Mouse (Mus musculus) spleen, postnatal 10 days (tissue): ENCODE results near the gene Man1c1.
A peak's percentile ranks its signal among the peaks of the same experiment; 100 is the strongest.

Experiments
- DNase-seq, 2 experiments: peaks; one replicate each; pipeline ENCODE4 v3.0.0; 2021 to 2022; ENCODE audit warnings: low spot score in 2 of 2

The Man1c1 gene

DNA sequence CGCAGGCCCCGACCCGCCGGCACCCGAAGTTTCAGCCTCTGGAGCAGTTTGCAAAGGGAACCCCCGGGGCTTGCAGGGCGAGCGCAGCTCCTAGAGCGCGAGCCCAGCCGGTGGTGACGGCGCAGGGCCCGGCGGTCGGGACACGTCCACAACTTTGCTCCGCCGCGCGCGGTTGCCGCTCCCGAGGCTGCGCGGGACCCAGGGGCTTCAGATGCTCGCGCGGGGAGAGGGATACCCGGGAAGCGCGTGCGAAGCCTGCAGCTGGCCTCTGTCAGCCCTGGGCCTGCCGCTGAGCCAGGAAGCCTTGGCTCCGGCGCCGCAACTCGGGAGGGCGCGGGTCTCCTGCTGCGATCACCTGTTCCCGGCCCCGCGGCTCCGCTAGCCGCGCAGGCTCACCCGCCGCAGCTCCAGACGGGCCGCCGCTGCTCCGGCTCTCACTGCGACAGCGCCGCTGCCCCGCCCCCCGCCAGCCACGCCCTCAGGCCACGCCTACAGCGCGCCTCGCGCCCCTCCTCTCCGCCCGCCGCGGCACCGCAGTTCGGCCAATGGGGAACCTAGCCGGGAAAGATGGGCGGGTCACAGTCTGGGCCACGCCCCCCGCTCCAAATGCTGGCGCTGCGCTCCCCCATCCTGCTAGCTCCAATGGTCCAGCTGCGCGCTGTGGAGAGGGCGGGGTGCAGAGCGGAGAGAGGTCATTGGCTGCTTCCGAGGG lies at the start of gene Man1c1:
Gene Man1c1, minus strand, starts transcription at position 456 of the 712 bp plus-strand sequence.
- DNase-seq = peak; percentile 91 to 97

DNA sequence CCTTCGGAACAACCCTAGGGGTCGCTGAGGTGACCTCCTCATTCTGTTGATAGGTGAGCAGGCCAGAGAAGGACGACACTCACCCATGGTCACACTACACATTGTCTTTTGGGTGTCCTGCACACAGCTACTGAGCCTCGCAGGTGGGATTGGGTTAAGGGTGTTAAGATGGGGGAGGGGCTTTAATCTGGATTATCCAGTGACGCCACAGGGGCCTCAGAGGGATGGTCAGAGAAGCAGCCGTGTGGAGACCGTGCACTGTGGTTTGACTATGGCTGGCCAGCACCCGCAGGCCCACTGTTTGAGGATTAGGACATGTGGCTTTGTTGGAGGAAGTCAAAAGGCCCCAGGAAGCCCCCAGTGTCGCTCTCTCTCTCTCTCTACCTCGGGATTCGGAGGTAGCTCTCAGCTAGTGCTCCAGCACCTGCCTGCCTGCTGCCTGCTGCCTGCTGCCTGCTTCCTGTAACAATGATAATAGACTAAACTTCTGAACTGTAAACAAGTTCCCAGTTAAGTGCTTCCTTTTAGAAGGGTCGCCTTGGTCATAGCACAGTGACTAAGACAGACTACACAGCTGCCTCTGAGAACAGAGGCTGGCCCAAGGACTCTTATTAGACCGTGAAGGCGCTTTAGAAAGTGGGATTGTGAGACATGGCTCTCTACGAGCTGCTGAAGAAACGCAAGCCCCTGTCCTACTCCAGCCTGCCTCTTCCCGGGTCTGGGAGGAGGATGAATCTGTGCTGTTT lies 49.6 kb upstream of the Man1c1 start:
- peak in 1 of 2 experiments; percentile 42 for DNase-seq

DNA sequence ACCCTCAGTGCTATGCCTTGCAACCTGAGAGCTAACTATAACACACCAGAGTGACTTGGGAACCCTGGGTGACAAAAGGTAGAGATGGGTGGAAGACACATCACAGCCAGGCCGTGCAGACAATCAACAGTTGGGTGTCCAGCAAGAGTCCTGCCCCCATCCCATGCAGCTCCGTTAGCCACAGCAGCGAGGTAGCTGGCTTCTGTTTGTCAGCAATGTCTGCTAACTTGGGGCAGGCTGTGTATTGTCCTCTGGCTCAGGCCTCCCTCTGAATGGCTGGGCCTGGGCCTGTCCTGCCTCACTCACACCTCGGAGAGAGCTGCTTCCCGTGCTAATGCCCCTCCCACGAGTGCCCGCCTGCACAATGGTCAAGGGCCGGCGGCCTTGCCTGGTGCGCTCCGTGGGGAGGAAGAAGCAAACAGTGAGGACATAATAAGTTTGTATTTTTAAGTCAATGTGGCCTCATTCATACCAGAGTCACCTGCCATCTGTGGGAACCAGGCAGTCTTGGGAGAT lies 48.9 kb upstream of the Man1c1 start:
- DNase-seq = no peak

DNA sequence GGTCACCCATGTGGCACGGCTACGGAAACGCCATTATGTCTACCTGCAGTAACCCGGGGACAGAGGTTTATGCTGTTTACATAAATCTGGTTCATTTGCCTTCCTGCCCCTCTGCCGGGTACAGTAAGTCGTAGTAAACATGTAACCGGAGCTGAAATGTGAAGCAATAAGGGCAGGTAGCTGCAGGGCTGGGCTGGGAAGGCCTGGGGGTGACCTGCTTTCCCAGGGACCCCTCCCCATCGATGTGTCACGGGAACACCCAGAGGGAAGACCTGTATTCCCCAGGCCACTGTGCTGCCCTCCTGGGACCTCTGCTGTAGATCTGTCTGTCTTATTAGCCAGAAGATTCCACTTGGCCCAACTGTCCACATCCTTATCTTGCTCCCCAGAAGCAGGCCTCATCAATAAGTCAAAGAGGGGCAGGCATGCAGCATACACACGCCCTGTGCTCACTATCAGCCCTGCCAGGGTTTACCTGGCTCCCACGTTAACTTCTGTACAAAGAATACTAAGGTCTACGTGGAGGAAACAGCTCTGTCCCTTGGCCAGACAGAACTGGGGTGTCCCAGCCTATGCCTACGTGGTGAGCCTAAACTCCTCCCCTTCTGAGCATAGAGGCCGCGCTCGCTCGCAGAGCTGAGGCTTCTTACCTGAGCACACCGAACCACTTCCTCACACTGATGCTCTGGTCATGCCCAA lies 47.7 kb upstream of the Man1c1 start:
- DNase-seq = peak in 1 of 2 experiments; percentile 49

DNA sequence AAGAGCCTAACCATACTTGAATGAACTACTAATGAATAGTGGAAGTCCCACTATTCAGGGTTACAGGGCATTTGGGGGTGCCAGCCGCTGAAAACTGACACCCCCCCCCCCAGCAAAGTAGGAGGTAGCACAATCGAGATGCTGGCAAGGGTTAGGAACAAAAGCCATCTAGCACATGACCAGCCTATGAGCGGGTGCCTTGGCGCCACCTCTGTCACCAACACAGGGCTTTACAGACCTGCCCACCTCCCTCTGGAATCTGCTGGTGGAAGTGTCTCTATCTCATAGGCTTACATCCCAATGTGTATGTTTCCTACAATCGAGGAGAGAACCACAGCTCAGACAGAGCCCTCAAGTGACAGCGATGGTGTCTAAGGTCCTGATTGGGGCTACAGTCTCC lies 46.7 kb upstream of the Man1c1 start:
- no peak for DNase-seq

DNA sequence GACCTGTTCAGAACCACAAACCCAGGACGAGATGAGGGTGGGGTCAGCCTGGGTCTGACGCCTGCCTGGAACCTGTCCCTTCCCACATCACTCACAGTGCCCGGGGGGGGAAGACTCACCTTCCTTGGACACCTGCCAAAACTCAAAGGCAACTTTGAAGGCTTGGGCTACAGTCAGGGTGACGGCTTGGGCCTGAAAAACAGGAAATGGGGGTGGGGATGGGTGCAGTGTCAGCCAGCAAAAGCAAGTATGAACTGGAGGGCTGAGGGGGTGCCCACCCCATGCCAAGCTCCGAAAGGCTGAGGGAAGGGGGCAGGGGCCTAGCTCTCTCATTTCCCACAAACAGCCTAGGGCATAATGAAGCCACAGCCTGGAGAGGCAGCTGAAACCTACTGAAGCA lies 46.2 kb upstream of the Man1c1 start:
- DNase-seq = peak in 1 of 2 experiments; percentile 56

DNA sequence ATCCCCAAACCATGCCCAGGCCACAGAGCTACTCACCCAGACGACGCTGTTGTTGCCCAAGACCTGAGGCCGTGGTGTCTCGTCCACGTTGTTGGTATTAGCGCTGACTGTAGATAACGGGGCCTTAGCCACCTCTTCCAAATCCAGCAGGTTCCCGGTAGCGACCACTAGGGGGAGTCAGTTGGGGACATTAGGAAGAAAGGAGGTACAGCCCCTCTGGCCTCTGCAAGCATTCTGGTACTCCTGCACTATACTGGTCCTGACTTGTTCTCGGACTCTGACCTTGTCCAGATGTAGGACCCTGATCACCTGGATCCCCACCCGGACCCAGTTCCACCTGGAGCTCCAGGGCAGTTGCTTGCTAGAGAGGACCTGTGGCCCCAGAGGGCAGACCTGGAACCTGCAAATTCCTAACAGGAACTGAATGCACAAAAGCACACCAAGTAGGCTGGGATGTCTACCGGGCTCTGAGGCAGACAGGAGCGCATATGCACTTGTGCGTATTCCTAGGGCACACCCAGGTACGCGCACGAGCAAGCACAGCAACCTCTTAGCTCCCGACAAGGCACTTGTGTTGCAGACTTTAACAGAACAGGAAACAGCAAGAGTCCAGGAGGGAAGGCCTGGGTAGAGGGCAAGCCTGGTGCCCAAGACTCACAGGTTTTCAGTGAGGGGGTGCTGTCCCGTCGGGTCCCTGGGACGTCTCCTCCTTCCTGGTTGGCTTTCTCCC lies 45.4 kb upstream of the Man1c1 start:
- peak; percentile 48 to 75 for DNase-seq

DNA sequence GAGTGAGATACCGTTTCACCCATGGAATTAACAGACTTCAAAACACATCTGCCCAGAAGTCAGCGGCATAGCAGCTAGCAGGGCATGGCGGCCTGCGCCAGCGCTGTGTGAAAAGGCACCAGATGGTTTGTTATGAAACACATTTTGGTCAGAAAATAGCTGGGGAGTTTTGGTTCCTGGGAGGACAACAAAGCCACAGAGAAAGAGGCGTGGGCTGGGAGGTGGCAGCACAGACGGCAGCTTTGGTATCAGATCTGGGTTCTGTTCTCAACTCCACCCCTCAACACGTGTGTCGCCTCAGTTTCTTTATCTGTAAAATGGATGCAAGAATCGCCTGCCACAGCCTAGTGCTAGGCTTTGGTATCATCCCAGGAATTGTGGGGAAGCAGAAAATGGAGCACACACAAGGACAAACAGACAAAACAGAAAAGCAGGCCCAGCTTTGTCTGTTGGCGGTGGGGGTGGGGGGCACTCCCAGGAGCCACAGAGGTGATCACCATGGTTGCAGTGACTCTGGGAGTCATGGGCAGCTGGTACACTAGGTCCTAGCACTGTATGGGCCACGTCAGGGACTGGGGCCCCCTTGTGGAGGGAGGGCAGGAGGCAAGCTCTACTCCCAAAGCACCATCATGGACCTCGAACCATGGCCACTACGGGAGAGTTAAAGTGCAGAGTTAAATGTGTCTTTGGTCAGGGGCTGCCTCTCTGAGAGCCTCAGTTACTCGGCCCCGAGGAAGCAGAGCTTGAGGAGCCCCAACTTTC lies 42.0 kb upstream of the Man1c1 start:
- peak in 1 of 2 experiments; percentile 66 for DNase-seq

DNA sequence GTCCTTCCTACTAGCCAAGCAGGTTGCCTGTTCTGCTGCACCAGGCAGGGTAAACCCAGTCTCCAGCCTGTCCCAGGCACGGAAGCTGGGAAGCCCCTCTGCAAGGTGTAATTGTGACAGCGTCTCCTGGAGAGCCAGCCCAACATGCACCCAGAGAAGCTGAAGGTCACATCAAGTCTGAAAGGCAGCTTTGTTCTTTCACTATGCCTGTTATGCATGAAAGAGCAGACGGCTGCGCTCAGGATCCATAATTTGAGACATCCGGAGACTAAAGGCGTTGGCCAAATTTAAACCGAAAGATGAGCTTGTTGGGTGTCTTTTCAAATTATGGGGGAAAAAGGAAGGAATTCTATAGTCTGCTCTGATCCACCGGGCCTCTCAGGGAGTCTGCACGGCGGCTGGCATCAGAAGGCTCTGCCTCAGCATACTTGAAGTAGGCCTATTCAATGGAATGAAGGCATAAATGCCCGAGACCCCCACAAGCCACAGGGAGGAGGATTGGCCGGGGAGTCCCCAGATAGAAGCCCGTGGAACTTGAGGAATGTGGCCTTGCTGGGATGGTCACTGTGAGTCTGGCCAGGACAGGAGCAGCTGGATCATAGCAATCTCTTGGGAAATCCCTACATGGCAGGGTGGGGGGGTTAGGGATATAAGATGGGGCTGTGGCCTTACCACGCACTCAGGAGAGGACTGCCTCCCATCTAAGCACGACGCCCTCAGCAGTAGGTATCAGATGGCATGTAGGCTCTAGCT lies 40.0 kb upstream of the Man1c1 start:
- no peak for DNase-seq

DNA sequence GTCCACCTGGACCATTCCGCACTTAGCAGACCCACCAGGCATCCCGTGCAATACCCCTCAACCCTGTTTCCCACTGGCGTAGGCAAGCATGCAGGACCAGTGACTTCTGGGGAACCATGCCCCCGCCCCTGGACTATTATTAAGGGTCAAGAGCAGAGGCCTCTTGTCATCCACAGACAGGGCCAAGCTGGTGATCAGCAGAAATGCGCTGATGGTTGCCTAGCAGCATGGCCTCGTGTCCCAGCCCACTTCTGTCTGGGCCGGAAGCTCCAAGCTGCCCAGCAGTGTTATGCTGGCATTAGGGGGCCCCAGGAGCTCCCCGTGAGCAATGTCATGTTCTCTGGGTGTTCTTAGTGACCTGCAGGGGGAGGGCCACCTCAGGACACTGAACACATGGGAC lies 37.9 kb upstream of the Man1c1 start:
- no peak for DNase-seq

DNA sequence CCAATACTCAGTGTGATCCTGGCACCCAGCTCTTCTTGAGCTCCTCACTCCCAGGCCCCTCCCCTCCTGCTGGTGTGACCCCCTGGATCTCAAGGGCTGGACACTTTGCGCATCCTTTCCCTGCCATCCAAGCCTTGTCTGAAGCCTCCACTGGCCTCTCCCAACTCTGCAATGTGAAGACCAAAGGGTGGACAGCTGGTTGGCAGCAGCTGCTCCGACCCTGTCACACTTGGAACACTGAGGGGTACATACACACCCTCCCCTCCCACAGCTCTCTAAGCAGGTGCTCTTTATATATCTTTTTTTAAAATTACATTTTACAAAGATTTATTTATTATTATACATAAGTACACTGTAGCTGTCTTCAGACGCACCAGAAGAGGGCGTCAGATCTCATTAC lies 36.1 kb upstream of the Man1c1 start:
- DNase-seq = no peak

DNA sequence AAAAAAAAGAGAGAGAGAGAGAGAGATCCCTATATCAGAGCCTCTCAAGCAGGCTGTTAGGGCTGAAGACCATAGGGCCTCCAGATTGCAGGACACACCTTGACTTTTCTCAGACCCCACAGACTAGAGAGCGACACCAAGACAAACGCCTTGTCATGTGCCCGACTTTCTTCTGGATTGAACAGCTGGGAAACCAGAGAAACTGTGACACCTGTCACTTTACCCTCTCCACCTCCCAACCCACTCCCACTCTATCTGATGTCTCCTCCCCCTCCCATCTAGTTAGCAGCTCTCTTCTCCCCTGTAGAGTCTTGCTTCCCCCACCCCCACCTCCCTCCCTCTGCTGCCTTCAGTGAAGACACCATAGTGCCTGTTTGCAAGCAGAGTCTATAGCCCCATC lies 35.4 kb upstream of the Man1c1 start:
- no peak for DNase-seq

DNA sequence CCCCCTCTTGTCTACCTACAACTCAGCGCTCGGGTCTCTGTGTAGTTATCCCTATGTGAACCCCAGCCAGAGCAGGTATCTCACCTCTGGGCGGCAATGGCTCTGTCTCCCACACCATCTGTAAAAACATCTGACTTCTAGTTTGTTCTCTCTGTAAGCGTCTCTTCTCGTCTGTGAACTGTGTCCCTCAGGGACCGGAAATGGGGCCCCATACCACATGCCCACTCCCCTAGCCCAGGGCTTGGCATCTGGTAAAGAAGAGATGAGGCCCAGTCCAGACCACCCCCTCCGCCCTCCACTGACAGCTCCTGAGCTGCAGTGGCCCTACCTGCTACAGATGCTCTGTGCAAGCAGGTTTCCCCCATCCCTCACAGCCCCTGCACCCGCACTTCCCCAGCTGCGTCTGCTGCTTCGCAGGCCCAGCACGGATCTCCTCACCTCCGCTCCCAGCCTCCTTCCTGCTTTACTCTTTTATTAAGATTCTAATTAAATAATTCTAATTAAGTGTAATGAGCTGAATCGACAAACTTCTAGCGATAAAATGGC lies 33.3 kb upstream of the Man1c1 start:
- peak in 1 of 2 experiments; percentile 42 for DNase-seq

DNA sequence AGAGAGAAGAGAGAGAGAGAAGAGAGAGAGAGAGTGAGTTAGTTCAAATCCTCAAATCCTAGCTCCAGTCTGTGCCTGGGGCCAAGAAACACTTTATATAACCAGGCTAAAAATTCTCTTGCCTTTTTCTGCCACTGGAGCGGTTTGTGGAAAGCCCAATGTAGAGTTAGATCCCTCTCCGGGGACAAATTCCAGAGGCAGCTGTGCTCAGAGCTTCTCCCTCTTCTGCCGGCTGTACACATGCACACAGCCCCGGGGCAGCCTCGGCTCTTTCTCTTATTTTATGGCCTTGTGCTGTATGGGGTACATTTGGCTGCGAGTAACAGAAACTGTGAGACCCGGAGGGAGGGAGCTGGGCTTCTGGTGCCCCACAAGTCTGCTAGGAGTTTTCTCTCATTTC lies 32.1 kb upstream of the Man1c1 start:
- DNase-seq = no peak

DNA sequence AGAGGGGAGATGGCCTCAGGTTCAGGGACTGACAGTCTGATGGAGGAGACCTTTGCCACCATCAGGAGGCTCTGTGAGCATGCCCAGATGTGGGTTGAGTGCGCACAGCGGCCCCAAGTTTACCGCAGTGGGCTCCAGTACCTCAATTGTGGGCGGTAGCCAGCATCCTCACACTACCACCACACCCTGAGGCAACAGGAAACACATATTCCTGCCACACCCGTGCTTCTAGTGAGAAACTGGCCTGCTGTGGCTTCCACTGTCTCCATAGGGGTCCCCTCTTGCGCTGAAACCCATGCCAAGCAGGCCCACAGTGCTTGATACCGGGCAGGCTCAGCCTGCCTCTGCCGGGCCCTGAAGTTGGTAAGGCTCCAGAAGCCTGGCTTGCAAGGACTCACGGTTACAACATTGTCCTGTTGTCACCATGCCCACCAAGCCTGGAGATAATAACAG lies 30.6 kb upstream of the Man1c1 start:
- peak; percentile 44 to 69 for DNase-seq

DNA sequence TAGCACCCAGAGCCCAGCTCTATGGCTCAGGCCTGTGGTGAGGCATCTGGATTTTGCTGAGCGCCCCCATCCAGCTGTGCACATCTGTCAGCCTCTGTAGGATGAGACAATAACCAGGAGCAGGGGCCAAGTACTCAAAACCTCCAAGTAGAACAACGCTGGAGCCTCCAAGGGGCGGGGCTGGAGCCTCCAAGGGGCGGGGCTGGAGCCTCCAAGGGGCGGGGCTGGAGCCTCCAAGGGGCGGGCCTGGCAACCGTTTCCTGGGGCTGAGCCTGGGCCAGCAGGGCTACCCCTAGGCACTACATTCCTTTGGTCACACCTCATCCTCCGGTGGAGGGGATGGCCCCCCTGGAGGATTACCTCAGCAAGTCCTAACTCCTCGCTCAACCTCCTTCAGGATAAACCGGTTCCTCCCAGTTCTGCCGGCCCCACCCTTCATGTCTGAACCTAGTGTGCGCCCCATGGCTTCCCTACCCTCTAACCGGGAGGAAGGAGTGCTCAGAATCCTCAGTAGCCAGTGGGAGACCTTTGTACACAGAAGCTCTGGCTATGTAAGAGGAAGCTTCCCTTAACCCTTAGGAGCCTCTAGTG lies 30.0 kb upstream of the Man1c1 start:
- DNase-seq = peak; percentile 62 to 75

DNA sequence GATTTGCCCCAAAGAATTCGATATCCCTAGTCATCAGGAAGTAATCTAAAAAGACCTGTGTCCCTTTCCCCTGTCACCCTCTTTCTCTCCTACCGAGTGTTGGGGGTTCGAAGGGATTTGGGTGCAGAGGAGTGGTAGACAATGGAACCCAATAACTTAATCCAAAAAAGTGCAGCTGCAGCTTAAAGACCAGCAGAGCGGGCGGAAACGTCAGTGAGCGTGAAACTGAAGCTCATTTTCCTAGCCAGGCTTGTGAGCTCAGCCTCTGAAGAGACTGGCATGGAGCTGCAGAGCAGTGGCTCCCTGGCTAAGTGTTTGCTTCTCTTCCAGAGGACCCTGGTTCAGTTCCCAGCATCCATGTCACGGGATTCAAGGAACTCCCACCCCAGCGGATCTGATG lies 29.3 kb upstream of the Man1c1 start:
- DNase-seq = no peak

DNA sequence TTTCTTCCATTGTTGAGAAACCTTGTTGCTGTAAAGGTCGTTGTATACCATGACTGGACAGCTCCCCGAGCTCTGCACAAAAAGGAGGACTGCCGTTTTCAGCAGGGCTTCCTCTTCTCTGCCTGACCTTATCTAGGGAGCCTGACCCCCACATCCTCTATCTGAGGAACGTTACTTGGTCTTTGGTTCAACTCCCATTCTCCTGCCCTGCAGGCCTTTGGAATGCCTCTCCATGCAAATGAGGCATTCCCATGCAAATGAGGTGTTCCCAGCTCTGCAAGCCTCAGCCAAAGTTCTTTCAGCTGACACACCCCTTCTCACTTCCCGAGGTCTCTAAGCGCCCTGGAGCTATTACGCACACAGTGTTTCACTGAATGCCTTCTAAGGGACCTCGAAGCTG lies 26.0 kb upstream of the Man1c1 start:
- DNase-seq = no peak

DNA sequence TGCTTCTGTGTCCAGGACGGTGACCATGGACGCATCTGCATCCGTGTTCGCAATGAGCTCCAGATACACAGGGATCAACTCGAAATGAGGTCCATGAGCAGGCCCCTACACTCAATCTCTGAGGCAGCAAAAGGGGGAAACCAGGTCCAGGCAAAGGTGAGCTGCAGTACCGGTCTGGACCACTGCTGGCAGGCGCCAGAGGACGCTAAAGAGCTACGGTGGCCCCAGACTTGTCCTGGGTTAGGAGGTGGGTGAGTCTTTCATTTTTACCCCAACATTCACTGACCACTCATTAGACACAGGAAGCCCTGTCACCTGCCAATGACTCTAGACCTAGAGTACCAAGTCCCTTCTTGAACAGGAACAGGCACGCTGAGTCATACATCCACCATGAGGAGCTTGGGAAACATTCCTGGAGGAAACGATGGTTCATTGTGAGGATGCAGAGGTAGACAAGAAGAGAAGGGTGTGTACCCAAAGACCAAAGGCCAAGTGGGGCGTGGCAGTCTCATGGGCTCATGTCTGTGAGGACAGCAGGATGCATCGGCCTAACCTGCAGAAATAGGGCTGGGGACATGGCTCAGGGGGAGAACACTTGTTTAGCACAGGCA lies 21.8 kb upstream of the Man1c1 start:
- DNase-seq = peak in 1 of 2 experiments; percentile 45
